Mouse (Mus musculus): ENCODE measurements around the gene Tmtc1. TPM values are rescaled to one million over a fixed set of nuclear protein-coding genes. Genes with fewer than 3 reads are reported as not detected.

The Tmtc1 gene
- polyA plus RNA-seq, 1 experiment from 2014 or later: 0.74 TPM

GRCm38 (mm10) chr6:148260729-148261101 lies 183.5 kb downstream of the Tmtc1 start:
- H3K4me1 ChIP-seq (replicated peaks; ENCODE audit: control insufficient read depth, insufficient read depth, low read length): no peaks in the 10 kb centered on the region
- no peaks in the 10 kb centered on the region for H3K9me3 ChIP-seq (ENCODE audit: control insufficient read depth, low read length)
- peak overlapping the region; percentile 45 for H3K27ac ChIP-seq (ENCODE audit: low read depth, low read length)
- no peak overlapping the region for H3K9ac ChIP-seq (ENCODE audit: low read depth, low read length)
- H3K4me2 ChIP-seq (replicated peaks; ENCODE audit: low read depth, low read length): no peak overlapping the region
- H3K4me3 ChIP-seq (ENCODE audit: low read depth, low read length): no peak overlapping the region
- WGBS: 87% methylated on average over 6 of the region's 6 CpGs
- H3K27me3 ChIP-seq (ENCODE audit: control insufficient read depth, insufficient read depth, low read length): no peaks in the 10 kb centered on the region
- DNase-seq (ENCODE audit: low spot score) (no peak), ATAC-seq (ENCODE audit: low FRiP score) (no peak)
- H3K36me3 ChIP-seq (ENCODE audit: control insufficient read depth, insufficient read depth, low read length): no peaks in the 10 kb centered on the region

GRCm38 (mm10) chr6:148259979-148260728 lies 184.0 kb downstream of the Tmtc1 start:
- ATAC-seq (ENCODE audit: low FRiP score): peak; percentile 90
- H3K27ac ChIP-seq (ENCODE audit: low read depth, low read length): peak overlapping the region; percentile 45; the same call in 1 of the 2 replicates

GRCm38 (mm10) chr6:148259074-148259473 lies 185.1 kb downstream of the Tmtc1 start:
- H3K9ac ChIP-seq (ENCODE audit: low read depth, low read length): no peak overlapping the region
- no peaks in the 10 kb centered on the region for H3K36me3 ChIP-seq (ENCODE audit: control insufficient read depth, insufficient read depth, low read length)
- WGBS: 70% methylated on average over 8 of the region's 8 CpGs
- no peak for ATAC-seq (ENCODE audit: low FRiP score)
- H3K27me3 ChIP-seq (ENCODE audit: control insufficient read depth, insufficient read depth, low read length): no peaks in the 10 kb centered on the region
- no peaks in the 10 kb centered on the region for H3K9me3 ChIP-seq (ENCODE audit: control insufficient read depth, low read length)
- no peak overlapping the region for H3K4me3 ChIP-seq (ENCODE audit: low read depth, low read length)
- H3K4me2 ChIP-seq (replicated peaks; ENCODE audit: low read depth, low read length): no peak overlapping the region
- no peak for DNase-seq (ENCODE audit: low spot score)
- no peaks in the 10 kb centered on the region for H3K4me1 ChIP-seq (replicated peaks; ENCODE audit: control insufficient read depth, insufficient read depth, low read length)
- no peak overlapping the region for H3K27ac ChIP-seq (ENCODE audit: low read depth, low read length)

More at GRCm38 (mm10) chr6:148259979-148260728, 184.0 kb downstream of the Tmtc1 start:
- WGBS: 51% methylated on average over 4 of the region's 4 CpGs
- Histone ChIP-seq H3K9me3 (ENCODE audit: control insufficient read depth, low read length) (no peaks in the 10 kb centered on the region), H3K4me3 (ENCODE audit: low read depth, low read length) (no peak overlapping the region), H3K36me3 (ENCODE audit: control insufficient read depth, insufficient read depth, low read length) (no peaks in the 10 kb centered on the region), H3K4me1 (replicated peaks; ENCODE audit: control insufficient read depth, insufficient read depth, low read length) (no peaks in the 10 kb centered on the region), H3K9ac (ENCODE audit: low read depth, low read length) (no peak overlapping the region), H3K27me3 (ENCODE audit: control insufficient read depth, insufficient read depth, low read length) (no peaks in the 10 kb centered on the region), H3K4me2 (replicated peaks; ENCODE audit: low read depth, low read length) (no peak overlapping the region)
- DNase-seq (ENCODE audit: low spot score): peak; percentile 61

GRCm38 (mm10) chr6:148257805-148258204 lies 186.4 kb downstream of the Tmtc1 start:
- Histone ChIP-seq H3K9me3 (ENCODE audit: control insufficient read depth, low read length) (no peaks in the 10 kb centered on the region), H3K9ac (ENCODE audit: low read depth, low read length) (no peak overlapping the region), H3K27me3 (ENCODE audit: control insufficient read depth, insufficient read depth, low read length) (no peaks in the 10 kb centered on the region), H3K4me2 (replicated peaks; ENCODE audit: low read depth, low read length) (no peak overlapping the region), H3K27ac (ENCODE audit: low read depth, low read length) (no peak overlapping the region), H3K4me1 (replicated peaks; ENCODE audit: control insufficient read depth, insufficient read depth, low read length) (no peaks in the 10 kb centered on the region), H3K36me3 (ENCODE audit: control insufficient read depth, insufficient read depth, low read length) (no peaks in the 10 kb centered on the region), H3K4me3 (ENCODE audit: low read depth, low read length) (no peak overlapping the region)
- WGBS: 83% methylated on average over 2 of the region's 2 CpGs
- DNase-seq (ENCODE audit: low spot score) (no peak), ATAC-seq (ENCODE audit: low FRiP score) (no peak)

- H3K4me2 ChIP-seq (replicated peaks; ENCODE audit: low read depth, low read length): no peak overlapping the region
- H3K9me3 ChIP-seq (ENCODE audit: control insufficient read depth, low read length): no peaks in the 10 kb centered on the region
- no peaks in the 10 kb centered on the region for H3K4me1 ChIP-seq (replicated peaks; ENCODE audit: control insufficient read depth, insufficient read depth, low read length)
- no peaks in the 10 kb centered on the region for H3K36me3 ChIP-seq (ENCODE audit: control insufficient read depth, insufficient read depth, low read length)
- 91% methylated on average over 3 of the region's 3 CpGs for WGBS
- H3K27ac ChIP-seq (ENCODE audit: low read depth, low read length): no peak overlapping the region
- H3K27me3 ChIP-seq (ENCODE audit: control insufficient read depth, insufficient read depth, low read length): no peaks in the 10 kb centered on the region
- ATAC-seq (ENCODE audit: low FRiP score) (no peak), DNase-seq (ENCODE audit: low spot score) (no peak)
- no peak overlapping the region for H3K9ac ChIP-seq (ENCODE audit: low read depth, low read length)
- no peak overlapping the region for H3K4me3 ChIP-seq (ENCODE audit: low read depth, low read length)
Observed at GRCm38 (mm10) chr6:148256109-148256508, 188.1 kb downstream of the Tmtc1 start.

- H3K9ac ChIP-seq (ENCODE audit: low read depth, low read length): no peak overlapping the region
- no peak overlapping the region for H3K4me3 ChIP-seq (ENCODE audit: low read depth, low read length)
- DNase-seq (ENCODE audit: low spot score) (no peak), ATAC-seq (ENCODE audit: low FRiP score) (no peak)
- no peaks in the 10 kb centered on the region for H3K9me3 ChIP-seq (ENCODE audit: control insufficient read depth, low read length)
- no peak overlapping the region for H3K4me2 ChIP-seq (replicated peaks; ENCODE audit: low read depth, low read length)
- H3K36me3 ChIP-seq (ENCODE audit: control insufficient read depth, insufficient read depth, low read length): no peaks in the 10 kb centered on the region
- H3K27me3 ChIP-seq (ENCODE audit: control insufficient read depth, insufficient read depth, low read length): no peaks in the 10 kb centered on the region
- no peaks in the 10 kb centered on the region for H3K4me1 ChIP-seq (replicated peaks; ENCODE audit: control insufficient read depth, insufficient read depth, low read length)
- no peak overlapping the region for H3K27ac ChIP-seq (ENCODE audit: low read depth, low read length)
- 44% methylated on average over 1 of the region's 1 CpGs for WGBS
Observed at GRCm38 (mm10) chr6:148255395-148256053, 188.7 kb downstream of the Tmtc1 start.

GRCm38 (mm10) chr6:148249221-148249620 lies 195.0 kb downstream of the Tmtc1 start:
- H3K36me3 ChIP-seq (ENCODE audit: control insufficient read depth, insufficient read depth, low read length): no peaks in the 10 kb centered on the region
- H3K27me3 ChIP-seq (ENCODE audit: control insufficient read depth, insufficient read depth, low read length): no peaks in the 10 kb centered on the region
- no peak overlapping the region for H3K4me2 ChIP-seq (replicated peaks; ENCODE audit: low read depth, low read length)
- ATAC-seq (ENCODE audit: low FRiP score): no peak
- no peak overlapping the region for H3K4me3 ChIP-seq (ENCODE audit: low read depth, low read length)
- no peaks in the 10 kb centered on the region for H3K9me3 ChIP-seq (ENCODE audit: control insufficient read depth, low read length)
- H3K9ac ChIP-seq (ENCODE audit: low read depth, low read length): no peak overlapping the region
- no peaks in the 10 kb centered on the region for H3K4me1 ChIP-seq (replicated peaks; ENCODE audit: control insufficient read depth, insufficient read depth, low read length)
- DNase-seq (ENCODE audit: low spot score): no peak
- H3K27ac ChIP-seq (ENCODE audit: low read depth, low read length): no peak overlapping the region
- 79% methylated on average over 3 of the region's 3 CpGs for WGBS

- Histone ChIP-seq H3K9ac (ENCODE audit: low read depth, low read length) (no peak overlapping the region), H3K27me3 (ENCODE audit: control insufficient read depth, insufficient read depth, low read length) (no peaks in the 10 kb centered on the region), H3K4me1 (replicated peaks; ENCODE audit: control insufficient read depth, insufficient read depth, low read length) (no peaks in the 10 kb centered on the region), H3K9me3 (ENCODE audit: control insufficient read depth, low read length) (no peaks in the 10 kb centered on the region), H3K27ac (ENCODE audit: low read depth, low read length) (no peak overlapping the region), H3K4me2 (replicated peaks; ENCODE audit: low read depth, low read length) (no peak overlapping the region), H3K4me3 (ENCODE audit: low read depth, low read length) (no peak overlapping the region), H3K36me3 (ENCODE audit: control insufficient read depth, insufficient read depth, low read length) (no peaks in the 10 kb centered on the region)
- DNase-seq (ENCODE audit: low spot score) (peak; percentile 74), ATAC-seq (ENCODE audit: low FRiP score) (no peak)
- 67% methylated on average over 2 of the region's 2 CpGs for WGBS
Observed at GRCm38 (mm10) chr6:148248625-148249024, 195.6 kb downstream of the Tmtc1 start.

GRCm38 (mm10) chr6:148246544-148246943 lies 197.6 kb downstream of the Tmtc1 start:
- H3K4me3 ChIP-seq (ENCODE audit: low read depth, low read length): no peak overlapping the region
- no peaks in the 10 kb centered on the region for H3K27me3 ChIP-seq (ENCODE audit: control insufficient read depth, insufficient read depth, low read length)
- H3K36me3 ChIP-seq (ENCODE audit: control insufficient read depth, insufficient read depth, low read length): no peaks in the 10 kb centered on the region
- WGBS: 74% methylated on average over 7 of the region's 7 CpGs
- DNase-seq (ENCODE audit: low spot score) (no peak), ATAC-seq (ENCODE audit: low FRiP score) (no peak)
- no peaks in the 10 kb centered on the region for H3K4me1 ChIP-seq (replicated peaks; ENCODE audit: control insufficient read depth, insufficient read depth, low read length)
- no peak overlapping the region for H3K9ac ChIP-seq (ENCODE audit: low read depth, low read length)
- no peaks in the 10 kb centered on the region for H3K9me3 ChIP-seq (ENCODE audit: control insufficient read depth, low read length)
- H3K4me2 ChIP-seq (replicated peaks; ENCODE audit: low read depth, low read length): no peak overlapping the region
- no peak overlapping the region for H3K27ac ChIP-seq (ENCODE audit: low read depth, low read length)

Measured in hindbrain, embryonic 11.5 days (tissue).